Mouse (Mus musculus) neural tube, embryonic 13.5 days (tissue): ENCODE measurements around the gene Sorcs2. TPM values are rescaled to one million over a fixed set of nuclear protein-coding genes. Genes with fewer than 3 reads are reported as not detected.

ENCODE experiments used
- ATAC-seq: fragments of 200-750 bp; cut with Nextera tagmentation; 2 replicates; pipeline ENCODE4 v1.8.0; 2017; ENCODE audit warnings: low read depth, mild to moderate bottlenecking, moderate TSS enrichment, moderate library complexity
- H3K27ac ChIP-seq: fragments of 300-500 bp; sonication (generic); replicated peaks from 2 replicates; pipeline ENCODE4 v1.5.1; 2015; ENCODE audit warnings: moderate library complexity, mild to moderate bottlenecking, inconsistent platforms
- H3K27me3 ChIP-seq: fragments of 300-500 bp; sonication (generic); 2 replicates; pipeline ENCODE4 v1.6.1; 2015; ENCODE audit warnings: mild to moderate bottlenecking, inconsistent platforms
- H3K36me3 ChIP-seq: fragments of 300-500 bp; sonication (generic); 2 replicates; pipeline ENCODE4 v1.6.1; 2015; ENCODE audit warnings: mild to moderate bottlenecking, inconsistent platforms
- H3K4me1 ChIP-seq: fragments of 300-500 bp; sonication (generic); replicated peaks from 2 replicates; pipeline ENCODE4 v1.6.1; 2015; ENCODE audit warnings: inconsistent platforms
- H3K4me2 ChIP-seq: fragments of 300-500 bp; sonication (generic); 2 replicates; pipeline ENCODE4 v1.6.1; 2015; ENCODE audit warnings: inconsistent platforms, mild to moderate bottlenecking, moderate library complexity
- H3K4me3 ChIP-seq: fragments of 300-500 bp; sonication (generic); 2 replicates; pipeline ENCODE4 v1.5.1; 2015; ENCODE audit warnings: mild to moderate bottlenecking, inconsistent platforms
- H3K9ac ChIP-seq: fragments of 300-500 bp; sonication (generic); 2 replicates; pipeline ENCODE4 v1.6.1; 2015; ENCODE audit warnings: moderate library complexity, mild to moderate bottlenecking, inconsistent platforms
- H3K9me3 ChIP-seq: fragments of 300-500 bp; sonication (generic); 2 replicates; pipeline ENCODE4 v1.6.1; 2016; ENCODE audit warnings: inconsistent platforms
- WGBS: fragments of 180-500 bp; shearing (Covaris S2); methylation state at CpG from one replicate; pipeline ENCODE4 v1.1.7; 2015; 5-methylcytosine and 5-hydroxymethylcytosine counted together
- polyA plus RNA-seq: library from polyadenylated mRNA; unstranded; fragments of >200 nt; fragmentation: Nextera tagmentation; extraction: Ambion mirVana; gene quantifications from 2 replicates; pipeline ENCODE4 v1.2.1, GENCODE M21; 2015

The Sorcs2 gene
- polyA plus RNA-seq, 1 experiment from 2014 or later = 11.4 TPM

GRCm38 (mm10) chr5:36385062-36385461, 12.9 kb downstream of the Sorcs2 start:
- Histone ChIP-seq H3K9me3 (no peaks in the 10 kb centered on the region), H3K27me3 (no peaks in the 10 kb centered on the region), H3K4me2 (no peak overlapping the region), H3K4me1 (peaks cover 32% of the 10 kb centered on the region), H3K36me3 (no peaks in the 10 kb centered on the region), H3K9ac (no peak overlapping the region), H3K27ac (no peak overlapping the region), H3K4me3 (no peak overlapping the region)
- WGBS = 23% methylated on average over 5 of the region's 5 CpGs
- ATAC-seq = no peak

DNA sequence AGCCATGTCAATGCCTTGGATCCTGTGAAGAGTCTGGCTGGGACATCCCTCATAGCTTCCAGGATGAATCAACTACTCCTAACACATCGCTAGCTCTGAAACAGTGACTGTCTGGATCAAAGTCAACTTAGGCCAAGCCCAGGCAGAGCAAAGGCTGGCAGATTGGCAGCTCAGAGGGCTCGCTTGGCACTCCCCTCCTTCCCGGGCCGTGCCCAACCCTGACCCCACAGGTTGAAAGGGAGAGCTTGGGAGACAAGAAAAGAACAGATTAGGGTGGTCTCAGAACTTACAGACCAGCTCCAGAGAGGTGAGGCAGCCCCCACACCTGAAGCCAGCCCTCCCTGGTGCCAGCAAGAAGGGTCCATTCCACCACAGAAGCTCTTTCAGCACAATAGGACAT, 14.5 kb downstream of the Sorcs2 start:
- H3K27ac ChIP-seq = no peak overlapping the region
- 82% methylated on average over 4 of the region's 4 CpGs for WGBS
- peaks cover 18% of the 10 kb centered on the region; the same call in 1 of the 2 replicates for H3K4me1 ChIP-seq
- H3K36me3 ChIP-seq = no peaks in the 10 kb centered on the region
- no peak overlapping the region for H3K9ac ChIP-seq
- no peak for ATAC-seq
- no peaks in the 10 kb centered on the region for H3K9me3 ChIP-seq
- no peak overlapping the region for H3K4me2 ChIP-seq
- H3K4me3 ChIP-seq = no peak overlapping the region
- H3K27me3 ChIP-seq = no peaks in the 10 kb centered on the region

DNA sequence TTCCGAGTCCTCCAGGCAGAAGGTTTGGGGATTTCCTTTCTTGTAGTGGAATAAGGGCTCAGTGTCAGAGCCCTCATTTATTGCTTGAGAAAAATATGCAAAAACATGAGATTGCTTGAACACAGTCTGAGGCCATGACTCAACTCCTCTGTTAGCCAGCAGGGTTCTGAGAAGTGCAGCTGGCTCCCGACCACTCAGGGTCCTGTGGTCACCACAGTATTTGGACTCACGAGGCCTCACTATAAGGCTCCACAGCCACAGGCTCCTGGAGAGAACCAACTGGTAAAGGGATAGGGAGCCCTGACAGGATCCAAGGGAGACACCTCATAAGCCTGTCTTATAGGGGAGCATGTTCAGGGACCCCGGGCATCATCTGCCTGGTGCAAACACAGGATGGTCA, 15.2 kb downstream of the Sorcs2 start:
- no peaks in the 10 kb centered on the region for H3K27me3 ChIP-seq
- no peaks in the 10 kb centered on the region for H3K9me3 ChIP-seq
- no peaks in the 10 kb centered on the region for H3K36me3 ChIP-seq
- H3K4me2 ChIP-seq = no peak overlapping the region
- no peak overlapping the region for H3K9ac ChIP-seq
- H3K4me1 ChIP-seq = peaks cover 21% of the 10 kb centered on the region
- H3K4me3 ChIP-seq = no peak overlapping the region
- no peak for ATAC-seq
- H3K27ac ChIP-seq = no peak overlapping the region
- WGBS = 78% methylated on average over 4 of the region's 4 CpGs

GRCm38 (mm10) chr5:36382134-36382693, 15.7 kb downstream of the Sorcs2 start:
- no peak for ATAC-seq
- no peak overlapping the region for H3K27ac ChIP-seq
- H3K36me3 ChIP-seq = no peaks in the 10 kb centered on the region
- no peaks in the 10 kb centered on the region for H3K9me3 ChIP-seq
- H3K27me3 ChIP-seq = no peaks in the 10 kb centered on the region
- no peak overlapping the region for H3K4me2 ChIP-seq
- H3K9ac ChIP-seq = no peak overlapping the region
- H3K4me1 ChIP-seq = peaks cover 25% of the 10 kb centered on the region
- no peak overlapping the region for H3K4me3 ChIP-seq
- WGBS = 83% methylated on average over 8 of the region's 8 CpGs

- no peak for ATAC-seq
- no peaks in the 10 kb centered on the region for H3K9me3 ChIP-seq
- H3K27ac ChIP-seq = no peak overlapping the region
- no peak overlapping the region for H3K4me2 ChIP-seq
- no peak overlapping the region for H3K4me3 ChIP-seq
- H3K9ac ChIP-seq = no peak overlapping the region
- H3K27me3 ChIP-seq = no peaks in the 10 kb centered on the region
- peaks cover 33% of the 10 kb centered on the region for H3K4me1 ChIP-seq
- WGBS = 78% methylated on average over 6 of the region's 6 CpGs
- H3K36me3 ChIP-seq = no peaks in the 10 kb centered on the region
Observed at GRCm38 (mm10) chr5:36379938-36380511, 17.9 kb downstream of the Sorcs2 start.

- H3K27me3 ChIP-seq = no peaks in the 10 kb centered on the region
- H3K9me3 ChIP-seq = no peaks in the 10 kb centered on the region
- H3K27ac ChIP-seq = no peak overlapping the region
- no peaks in the 10 kb centered on the region for H3K36me3 ChIP-seq
- no peak for ATAC-seq
- WGBS = 92% methylated on average over 2 of the region's 2 CpGs
- H3K4me1 ChIP-seq = peaks cover 46% of the 10 kb centered on the region
- H3K4me2 ChIP-seq = no peak overlapping the region
- no peak overlapping the region for H3K4me3 ChIP-seq
- H3K9ac ChIP-seq = no peak overlapping the region
Observed at GRCm38 (mm10) chr5:36378370-36378738, 19.6 kb downstream of the Sorcs2 start.

- no peak for ATAC-seq
Observed at GRCm38 (mm10) chr5:36377456-36378369, 20.2 kb downstream of the Sorcs2 start.

DNA sequence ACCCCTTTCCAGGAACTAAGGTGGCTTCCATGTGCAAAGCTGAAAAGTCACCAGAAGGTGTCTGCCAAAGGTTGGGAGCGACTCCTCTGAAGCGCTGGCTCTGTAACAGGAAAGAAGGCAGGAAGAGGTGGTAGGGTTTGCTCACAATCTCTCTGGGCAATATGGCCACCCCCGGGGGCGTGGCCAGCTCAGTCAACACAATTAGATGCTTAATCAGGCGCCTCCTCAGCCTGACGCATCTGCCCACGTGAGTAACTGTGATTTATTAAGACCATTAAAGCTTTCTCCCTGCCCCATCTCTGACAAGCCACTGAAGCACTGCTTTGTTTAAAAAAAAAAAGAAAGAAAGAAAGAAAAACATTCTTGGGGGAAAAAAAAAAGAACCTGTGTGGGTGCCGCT, 22.1 kb downstream of the Sorcs2 start:
- Histone ChIP-seq H3K9ac (no peak overlapping the region), H3K9me3 (no peaks in the 10 kb centered on the region), H3K36me3 (no peaks in the 10 kb centered on the region), H3K27ac (no peak overlapping the region), H3K4me3 (no peak overlapping the region), H3K4me1 (peaks cover 67% of the 10 kb centered on the region), H3K27me3 (peaks cover 10% of the 10 kb centered on the region; the same call in 1 of the 2 replicates), H3K4me2 (no peak overlapping the region)
- no peak for ATAC-seq
- 24% methylated on average over 8 of the region's 8 CpGs for WGBS

More at GRCm38 (mm10) chr5:36377456-36378369, 20.2 kb downstream of the Sorcs2 start:
- H3K4me3 ChIP-seq = no peak overlapping the region
- H3K27me3 ChIP-seq = no peaks in the 10 kb centered on the region
- 81% methylated on average over 8 of the region's 8 CpGs for WGBS
- H3K4me1 ChIP-seq = peaks cover 53% of the 10 kb centered on the region
- H3K4me2 ChIP-seq = no peak overlapping the region
- H3K27ac ChIP-seq = no peak overlapping the region
- H3K36me3 ChIP-seq = no peaks in the 10 kb centered on the region
- no peaks in the 10 kb centered on the region for H3K9me3 ChIP-seq
- H3K9ac ChIP-seq = no peak overlapping the region

DNA sequence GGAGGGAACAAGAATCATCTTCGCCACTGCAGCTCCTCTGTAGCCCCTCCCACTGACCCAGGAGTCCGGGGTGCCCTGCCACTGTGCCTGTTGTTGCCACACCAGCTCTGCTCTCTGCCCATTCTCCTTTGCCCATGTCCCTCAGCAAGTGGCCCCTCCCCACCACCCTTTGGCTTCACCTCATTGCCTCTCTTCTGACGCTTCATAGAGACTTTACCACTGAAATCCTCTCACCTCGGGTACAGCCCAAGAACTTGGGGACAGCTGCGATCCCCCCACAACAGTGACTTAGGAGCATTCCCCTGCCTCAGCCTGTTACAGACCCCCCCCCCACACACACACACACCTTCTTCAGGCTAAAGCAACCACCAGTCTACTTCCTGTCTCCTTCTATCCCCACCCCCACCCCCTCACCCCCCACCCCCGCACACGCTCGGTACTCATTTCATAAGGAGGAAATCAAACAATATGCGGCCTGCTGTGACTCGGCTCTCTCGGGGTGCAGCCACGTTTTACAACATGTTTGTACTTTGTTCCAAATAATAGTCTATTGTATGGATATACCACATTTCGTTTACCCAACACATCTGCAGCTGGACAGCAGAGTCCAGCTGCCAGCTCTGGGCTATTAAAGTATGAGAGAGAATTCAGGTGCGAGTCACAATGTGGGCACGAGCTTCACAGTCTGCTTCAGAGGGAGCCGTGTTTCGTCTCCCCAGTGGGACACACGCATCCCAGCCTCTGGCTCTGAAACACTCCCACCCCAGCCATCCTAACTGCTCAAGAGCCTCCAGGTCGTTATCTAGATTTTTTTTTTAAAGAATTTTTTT, 23.5 kb downstream of the Sorcs2 start:
- H3K27ac ChIP-seq = 0 out of 2 replicates have a peak overlapping the region, but pooled peaks have one; percentile 46
- H3K27me3 ChIP-seq = peaks cover 16% of the 10 kb centered on the region; the same call in 1 of the 2 replicates
- H3K9me3 ChIP-seq = no peaks in the 10 kb centered on the region
- H3K9ac ChIP-seq = no peak overlapping the region
- no peaks in the 10 kb centered on the region for H3K36me3 ChIP-seq
- ATAC-seq = no peak
- peaks cover 74% of the 10 kb centered on the region for H3K4me1 ChIP-seq
- no peak overlapping the region for H3K4me2 ChIP-seq
- 38% methylated on average over 19 of the region's 19 CpGs for WGBS
- no peak overlapping the region for H3K4me3 ChIP-seq

DNA sequence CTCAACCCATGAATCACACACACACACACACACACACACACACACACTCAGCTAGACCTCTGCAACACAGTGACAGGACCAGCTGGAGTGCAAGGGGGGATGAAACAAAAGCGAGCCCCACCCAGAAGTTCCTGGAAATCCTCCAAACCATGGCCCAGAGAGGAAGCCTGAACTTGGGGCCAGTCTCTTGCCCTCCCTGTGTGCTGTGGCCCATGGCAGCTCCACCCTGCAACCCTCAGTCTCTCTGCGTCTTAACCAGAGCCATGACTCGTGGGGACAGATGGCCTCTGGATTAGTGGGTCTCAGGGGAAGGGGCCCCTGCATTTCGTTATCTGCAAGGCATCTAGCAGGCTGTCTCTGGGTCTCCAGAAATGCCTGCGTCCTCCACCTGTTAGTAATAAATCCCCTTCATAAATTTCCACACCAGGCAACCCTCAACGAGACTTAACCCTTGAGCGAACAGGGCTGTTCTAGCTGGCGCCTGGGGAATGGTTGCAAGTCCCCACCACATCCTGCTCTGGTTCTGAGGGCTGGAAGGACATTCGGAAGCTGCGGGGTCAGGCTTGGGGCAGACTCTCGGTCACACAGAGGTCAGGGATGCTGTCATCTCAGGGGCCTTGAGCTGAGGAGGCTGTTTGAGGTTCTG, 24.6 kb downstream of the Sorcs2 start:
- peaks cover 16% of the 10 kb centered on the region; the same call in 1 of the 2 replicates for H3K27me3 ChIP-seq
- no peak overlapping the region for H3K4me2 ChIP-seq
- H3K27ac ChIP-seq = peak overlapping the region; percentile 28; the same call in 1 of the 2 replicates
- no peak overlapping the region for H3K4me3 ChIP-seq
- H3K9me3 ChIP-seq = no peaks in the 10 kb centered on the region
- peaks cover 85% of the 10 kb centered on the region for H3K4me1 ChIP-seq
- no peaks in the 10 kb centered on the region for H3K36me3 ChIP-seq
- peak; percentile 32; the same call in 1 of the 2 replicates for ATAC-seq
- H3K9ac ChIP-seq = 0 out of 2 replicates have a peak overlapping the region, but pooled peaks have one; percentile 12
- 12% methylated on average over 11 of the region's 11 CpGs for WGBS

DNA sequence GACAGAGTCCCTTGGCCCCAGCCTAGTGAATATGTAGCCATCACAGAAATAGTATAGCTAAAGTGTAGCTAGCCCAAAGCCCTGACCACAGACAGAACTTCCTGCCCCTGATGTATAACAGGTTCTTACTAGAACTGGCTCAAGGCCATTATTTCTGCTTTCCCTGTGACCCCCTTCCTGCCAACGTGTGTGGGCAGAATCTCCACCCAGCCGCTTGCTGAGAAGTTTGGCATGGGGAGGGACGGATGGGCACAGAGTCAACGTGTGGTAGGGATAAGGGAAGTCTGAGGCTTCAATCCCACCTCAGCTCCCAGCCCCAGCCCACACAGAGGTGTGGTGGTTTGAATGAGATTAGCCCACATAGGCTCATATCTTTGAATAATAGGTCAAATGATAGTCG, 26.2 kb downstream of the Sorcs2 start:
- H3K4me2 ChIP-seq = no peak overlapping the region
- H3K9me3 ChIP-seq = no peaks in the 10 kb centered on the region
- H3K4me1 ChIP-seq = peaks cover 83% of the 10 kb centered on the region
- no peak overlapping the region for H3K4me3 ChIP-seq
- no peak for ATAC-seq
- no peaks in the 10 kb centered on the region for H3K36me3 ChIP-seq
- no peak overlapping the region for H3K27ac ChIP-seq
- 80% methylated on average over 5 of the region's 5 CpGs for WGBS
- no peak overlapping the region for H3K9ac ChIP-seq
- peaks cover 21% of the 10 kb centered on the region for H3K27me3 ChIP-seq
